Mouse (Mus musculus) forebrain, postnatal 0 days (tissue): Measurements from ENCODE around the gene Fbxw7. TPM values are rescaled to one million over a fixed set of nuclear protein-coding genes. Genes with fewer than 3 reads are reported as not detected.

Experiments used
- ATAC-seq: fragments of 200-750 bp; cut with Nextera tagmentation; 2 replicates; pipeline ENCODE4 v1.8.0; 2017; ENCODE audit warnings: mild to moderate bottlenecking, moderate library complexity
- DNase-seq: peaks from one replicate; pipeline ENCODE4 v3.0.0-alpha.2; 2015
- H3K27ac ChIP-seq: fragments of 300-500 bp; sonication (generic); 2 replicates; pipeline ENCODE4 v1.5.1; 2014; ENCODE audit warnings: low read depth, mild to moderate bottlenecking, antibody characterized with exemption, low read length, moderate library complexity, mixed read lengths
- H3K27me3 ChIP-seq: fragments of 300-500 bp; sonication (generic); 2 replicates; pipeline ENCODE4 v1.6.1; 2014; ENCODE audit warnings: mild to moderate bottlenecking, low read length, mixed read lengths; ENCODE audit not compliant: insufficient read depth
- H3K36me3 ChIP-seq: fragments of 300-500 bp; sonication (generic); 2 replicates; pipeline ENCODE4 v1.6.1; 2014; ENCODE audit warnings: mild to moderate bottlenecking, moderate library complexity; ENCODE audit not compliant: insufficient read depth
- H3K4me1 ChIP-seq: fragments of 300-500 bp; sonication (generic); 2 replicates; pipeline ENCODE4 v1.6.1; 2014; ENCODE audit warnings: antibody characterized with exemption; ENCODE audit not compliant: insufficient read depth
- H3K4me2 ChIP-seq: fragments of 300-500 bp; sonication (generic); 2 replicates; pipeline ENCODE4 v1.6.1; 2014; ENCODE audit warnings: low read depth, mild to moderate bottlenecking, moderate library complexity
- H3K4me3 ChIP-seq: fragments of 300-500 bp; sonication (generic); 2 replicates; pipeline ENCODE4 v1.5.1; 2014; ENCODE audit warnings: low read depth, low read length, mixed read lengths
- H3K9ac ChIP-seq: fragments of 300-500 bp; sonication (generic); 2 replicates; pipeline ENCODE4 v1.6.1; 2014; ENCODE audit warnings: mild to moderate bottlenecking
- H3K9me3 ChIP-seq: fragments of 300-500 bp; sonication (generic); 2 replicates; pipeline ENCODE4 v1.6.1; 2016; ENCODE audit warnings: low read length
- CTCF ChIP-seq: sonication (generic); IDR thresholded peaks from 2 replicates; pipeline ENCODE4 v1.5.1; 2016; ENCODE audit warnings: antibody characterized with exemption, control low read depth, low read depth
- WGBS: fragments of 180-500 bp; shearing (Covaris S2); extraction: QIAGEN DNeasy Blood & Tissue Kit; methylation state at CpG from one replicate; pipeline ENCODE4 v1.1.7; 2014; 5-methylcytosine and 5-hydroxymethylcytosine counted together
- polyA plus RNA-seq: library from polyadenylated mRNA; unstranded; fragments of >200 nt; fragmentation: Nextera tagmentation; extraction: Ambion mirVana; gene quantifications from 2 replicates; pipeline ENCODE4 v1.2.1, GENCODE M21; 2015
- total RNA-seq: library from RNA; depleted of rRNA; stranded (reverse); fragments of >200 nt; gene quantifications from 2 replicates; pipeline ENCODE4 v1.2.3, GENCODE M21; 2014

Gene Fbxw7
- total and polyA plus RNA-seq, 2 experiments from 2014 or later: 43.6 to 69.5 TPM

DNA sequence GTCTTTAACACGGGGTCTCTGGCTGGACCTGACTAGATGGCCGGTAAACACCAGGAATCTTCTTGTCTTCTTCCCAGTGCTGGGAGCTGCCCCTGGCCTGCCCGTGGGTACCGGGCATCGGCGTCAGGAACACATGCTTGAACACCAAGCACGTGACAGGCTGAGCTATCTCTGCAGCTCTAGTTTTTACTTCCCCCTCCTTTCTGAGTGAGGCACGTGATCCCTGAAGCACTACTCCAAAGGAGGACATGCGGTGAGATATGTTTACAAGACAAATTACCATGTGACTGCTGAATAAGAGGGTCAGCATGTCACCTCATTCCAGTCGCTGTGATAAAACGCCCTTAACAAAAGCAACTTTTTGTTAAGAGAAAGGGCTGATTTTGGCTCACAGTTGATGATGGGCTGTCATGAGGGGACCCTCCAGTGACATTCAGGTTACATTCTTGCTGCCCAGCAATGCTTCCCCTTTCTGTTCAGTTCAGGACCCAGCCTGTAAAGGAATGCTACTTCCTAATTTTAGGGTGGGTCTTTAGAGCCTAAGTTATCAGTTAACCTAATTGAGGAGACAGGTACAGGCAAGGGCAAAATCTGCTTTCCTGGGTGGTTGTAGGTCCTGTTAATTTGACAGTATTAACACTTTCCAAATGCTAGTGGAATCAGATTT is 68.9 kb downstream of the Fbxw7 start:
- no peak for ATAC-seq
- DNase-seq: no peak
- no peaks in the 10 kb centered on the region for H3K27me3 ChIP-seq
- H3K4me2 ChIP-seq: no peak overlapping the region
- H3K27ac ChIP-seq: no peak overlapping the region
- WGBS: 70% methylated on average over 11 of the region's 11 CpGs
- TF ChIP-seq CTCF: no peak
- no peaks in the 10 kb centered on the region for H3K4me1 ChIP-seq
- H3K36me3 ChIP-seq: no peaks in the 10 kb centered on the region
- H3K9me3 ChIP-seq: no peaks in the 10 kb centered on the region
- no peak overlapping the region for H3K9ac ChIP-seq
- H3K4me3 ChIP-seq: no peak overlapping the region

- Histone ChIP-seq H3K27me3 (no peaks in the 10 kb centered on the region), H3K9ac (no peak overlapping the region), H3K4me1 (no peaks in the 10 kb centered on the region), H3K4me3 (no peak overlapping the region), H3K27ac (no peak overlapping the region), H3K9me3 (no peaks in the 10 kb centered on the region), H3K36me3 (no peaks in the 10 kb centered on the region), H3K4me2 (no peak overlapping the region)
- ATAC-seq (no peak), DNase-seq (peak; percentile 38)
- TF ChIP-seq CTCF: peak; percentile 69
- WGBS: 87% methylated on average over 1 of the region's 1 CpGs
Observed at GRCm38 (mm10) chr3:84889648-84890047, 74.6 kb downstream of the Fbxw7 start.

DNA sequence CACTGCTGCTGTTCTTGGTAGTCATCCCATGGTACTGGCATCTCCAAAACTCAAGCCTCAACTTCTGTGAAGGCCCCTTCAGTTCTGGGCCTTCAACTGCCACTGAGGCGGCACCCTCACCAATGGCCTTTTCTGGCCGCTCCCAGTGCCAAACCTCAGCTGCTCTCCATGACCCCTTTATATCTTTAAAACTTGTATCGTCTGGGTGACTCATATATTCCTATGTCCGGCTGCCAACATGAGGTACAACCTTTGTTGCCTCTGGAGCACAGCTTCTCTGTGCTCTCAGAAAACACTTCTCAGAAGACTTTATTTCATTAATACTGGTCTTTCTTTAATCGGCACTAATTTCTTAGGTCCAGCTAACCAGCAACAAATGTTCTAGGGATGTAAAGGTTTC is 75.9 kb downstream of the Fbxw7 start:
- ATAC-seq: no peak
- DNase-seq: no peak
- Histone ChIP-seq H3K4me1 (no peaks in the 10 kb centered on the region), H3K27ac (no peak overlapping the region), H3K9me3 (no peaks in the 10 kb centered on the region), H3K9ac (no peak overlapping the region), H3K27me3 (no peaks in the 10 kb centered on the region), H3K36me3 (no peaks in the 10 kb centered on the region), H3K4me2 (no peak overlapping the region), H3K4me3 (no peak overlapping the region)
- 98% methylated on average over 5 of the region's 5 CpGs for WGBS
- TF ChIP-seq CTCF: no peak

DNA sequence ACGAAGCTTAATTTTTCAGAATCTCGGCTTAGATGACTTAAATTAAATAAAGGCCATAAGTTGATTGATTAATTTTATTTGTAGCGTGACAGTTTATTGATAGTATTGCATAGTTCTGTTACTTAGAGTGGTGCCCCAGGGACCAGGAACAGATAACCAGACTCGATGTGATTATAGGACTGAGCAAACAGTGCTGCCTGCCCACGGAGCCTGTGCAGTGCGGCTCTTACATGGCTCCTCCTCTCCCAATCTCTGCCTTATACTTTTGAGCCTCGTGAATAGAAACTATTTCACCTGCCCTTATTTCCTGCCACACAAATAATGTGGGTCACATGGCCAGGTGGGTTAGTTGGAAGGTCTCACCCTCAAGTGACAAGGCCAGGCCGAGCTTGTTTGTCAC is 82.9 kb downstream of the Fbxw7 start:
- no peak overlapping the region for H3K4me3 ChIP-seq
- DNase-seq (no peak), ATAC-seq (no peak)
- H3K36me3 ChIP-seq: no peaks in the 10 kb centered on the region
- H3K9ac ChIP-seq: no peak overlapping the region
- TF ChIP-seq CTCF: no peak
- H3K4me2 ChIP-seq: no peak overlapping the region
- H3K4me1 ChIP-seq: no peaks in the 10 kb centered on the region
- no peak overlapping the region for H3K27ac ChIP-seq
- H3K9me3 ChIP-seq: no peaks in the 10 kb centered on the region
- H3K27me3 ChIP-seq: no peaks in the 10 kb centered on the region
- 93% methylated on average over 8 of the region's 8 CpGs for WGBS

GRCm38 (mm10) chr3:84906528-84906927 is 91.5 kb downstream of the Fbxw7 start:
- DNase-seq (peak; percentile 45), ATAC-seq (no peak)
- Histone ChIP-seq H3K4me2 (no peak overlapping the region), H3K36me3 (no peaks in the 10 kb centered on the region), H3K4me1 (no peaks in the 10 kb centered on the region), H3K9ac (no peak overlapping the region), H3K27ac (no peak overlapping the region), H3K27me3 (no peaks in the 10 kb centered on the region), H3K4me3 (no peak overlapping the region), H3K9me3 (no peaks in the 10 kb centered on the region)
- peak; percentile 68 for TF ChIP-seq CTCF
- 29% methylated on average over 1 of the region's 1 CpGs for WGBS

GRCm38 (mm10) chr3:84914284-84914683 is 99.2 kb downstream of the Fbxw7 start:
- DNase-seq: no peak
- no peaks in the 10 kb centered on the region for H3K36me3 ChIP-seq
- no peaks in the 10 kb centered on the region for H3K9me3 ChIP-seq
- H3K4me1 ChIP-seq: no peaks in the 10 kb centered on the region
- ATAC-seq: no peak
- TF ChIP-seq CTCF: peak; percentile 51
- H3K9ac ChIP-seq: no peak overlapping the region
- no peak overlapping the region for H3K4me2 ChIP-seq
- no peaks in the 10 kb centered on the region for H3K27me3 ChIP-seq
- H3K27ac ChIP-seq: no peak overlapping the region
- 51% methylated on average over 1 of the region's 1 CpGs for WGBS
- no peak overlapping the region for H3K4me3 ChIP-seq

DNA sequence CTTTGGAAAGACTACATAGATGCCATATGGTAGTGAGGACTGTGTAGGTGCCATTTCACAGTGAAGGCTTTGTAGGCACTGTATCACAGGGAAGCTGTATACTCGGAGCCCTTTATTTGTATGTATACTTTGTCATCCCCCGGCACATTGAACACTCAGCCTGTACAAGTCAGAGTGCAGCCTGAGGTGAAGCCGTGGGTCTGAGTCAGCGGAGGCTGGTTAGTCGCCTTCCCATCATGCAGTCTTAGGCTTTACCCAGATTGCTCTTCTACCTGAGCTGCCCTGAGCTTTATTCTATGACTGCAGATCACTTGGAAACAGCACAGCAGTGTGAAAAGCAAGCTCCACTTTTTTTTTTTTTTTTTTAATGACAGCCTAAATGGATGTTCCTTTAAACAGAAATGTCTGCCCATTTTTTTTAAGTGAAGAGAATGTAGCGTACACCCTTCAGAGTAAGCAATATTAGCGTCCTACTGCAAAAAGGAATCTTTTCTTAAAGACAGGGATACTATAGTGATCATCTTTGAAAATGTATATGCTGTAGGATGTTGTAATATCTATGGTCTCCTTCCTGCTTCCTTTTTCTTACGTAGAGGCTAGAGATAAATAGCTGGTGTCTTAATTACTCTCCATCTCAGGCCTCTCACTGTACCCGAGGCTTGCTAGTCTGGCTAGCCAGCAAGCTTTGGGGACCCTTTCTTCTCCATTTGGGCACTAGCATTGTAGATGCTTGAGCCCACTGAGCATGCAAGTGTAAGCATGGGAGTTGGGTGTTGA is 103.0 kb downstream of the Fbxw7 start:
- Histone ChIP-seq H3K4me3 (no peak overlapping the region), H3K9ac (no peak overlapping the region), H3K4me1 (no peaks in the 10 kb centered on the region), H3K27me3 (no peaks in the 10 kb centered on the region), H3K27ac (no peak overlapping the region), H3K4me2 (no peak overlapping the region), H3K9me3 (no peaks in the 10 kb centered on the region), H3K36me3 (no peaks in the 10 kb centered on the region)
- 74% methylated on average over 9 of the region's 9 CpGs for WGBS
- no peak for DNase-seq
- TF ChIP-seq CTCF: no peak
- no peak for ATAC-seq
